Mouse (Mus musculus) thymus, postnatal 10 days (tissue): ENCODE results near the gene Gm14137.

Experiments used
- DNase-seq, 2 experiments: peaks; one replicate each; pipeline ENCODE4 v3.0.0; 2021; ENCODE audit warnings: low spot score in 2 of 2

Gene Gm14137

GRCm38 (mm10) chr2:119172862-119173576 lies 1.3 kb upstream of the Gm14137 start:
- DNase-seq: no peak

GRCm38 (mm10) chr2:119174866-119175265 lies 557 bp downstream of the Gm14137 start:
- no peak for DNase-seq

- DNase-seq: no peak
These were observed 1.3 kb downstream of the Gm14137 start for GRCm38 (mm10) chr2:119175614-119176013.

- no peak for DNase-seq
These were observed 2.5 kb downstream of the Gm14137 start for GRCm38 (mm10) chr2:119176761-119177160.

DNA sequence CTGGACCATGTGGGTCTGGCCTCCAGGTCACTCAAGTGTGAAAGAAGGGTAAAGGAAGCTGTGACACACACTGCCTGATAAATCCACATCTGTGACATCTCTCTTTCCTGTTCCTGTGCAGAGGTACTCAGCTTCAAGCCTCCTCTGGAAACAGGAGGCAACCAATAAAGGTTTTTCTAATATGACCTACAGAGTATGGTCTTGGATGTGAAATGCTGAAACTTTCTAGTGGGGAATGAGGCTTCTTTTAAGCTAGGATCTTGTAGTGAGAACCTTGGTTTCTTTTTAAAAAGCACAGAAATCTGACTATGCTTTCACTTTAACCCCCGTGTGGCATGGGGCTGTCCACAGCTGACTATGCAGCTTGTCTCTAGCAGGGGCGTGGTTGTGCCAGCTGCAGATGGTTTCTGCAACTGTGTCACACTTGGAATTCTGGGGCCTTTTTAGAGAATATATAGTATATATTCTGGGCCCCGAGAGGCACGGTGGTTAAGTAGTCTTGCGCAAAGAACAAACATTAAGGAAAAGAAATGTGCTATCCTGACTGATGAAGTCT lies 3.2 kb downstream of the Gm14137 start:
- DNase-seq: no peak

- DNase-seq: no peak
These were observed 8.6 kb downstream of the Gm14137 start for GRCm38 (mm10) chr2:119182914-119183313.

- DNase-seq: peak; percentile 64 to 85
These were observed 14.9 kb downstream of the Gm14137 start for GRCm38 (mm10) chr2:119189029-119189710.

- DNase-seq: no peak
These were observed 16.7 kb downstream of the Gm14137 start for GRCm38 (mm10) chr2:119190969-119191368.

DNA sequence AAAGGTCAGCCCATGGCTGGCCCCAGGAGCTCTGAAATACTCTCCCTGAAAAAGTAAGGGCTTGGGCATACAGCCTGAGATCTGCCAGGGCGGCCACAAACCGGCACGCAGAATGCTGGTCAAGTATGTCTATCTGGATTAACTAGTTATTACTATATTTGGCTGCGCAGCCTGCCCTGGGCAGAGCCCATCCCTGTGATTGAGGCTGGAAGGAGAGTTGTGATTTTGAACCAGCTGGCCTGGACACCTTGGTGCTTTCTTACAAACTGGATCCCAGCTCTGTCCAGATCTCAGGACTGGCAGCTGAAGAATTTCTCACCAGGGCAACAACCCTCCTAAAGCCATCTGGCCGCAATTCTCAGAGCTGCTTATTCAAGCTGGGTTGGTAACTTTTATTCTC lies 19.8 kb downstream of the Gm14137 start:
- no peak for DNase-seq

GRCm38 (mm10) chr2:119196316-119197108 lies 22.2 kb downstream of the Gm14137 start:
- DNase-seq: no peak

GRCm38 (mm10) chr2:119197493-119197892 lies 23.2 kb downstream of the Gm14137 start:
- DNase-seq: no peak

GRCm38 (mm10) chr2:119198049-119198448 lies 23.7 kb downstream of the Gm14137 start:
- DNase-seq: no peak

DNA sequence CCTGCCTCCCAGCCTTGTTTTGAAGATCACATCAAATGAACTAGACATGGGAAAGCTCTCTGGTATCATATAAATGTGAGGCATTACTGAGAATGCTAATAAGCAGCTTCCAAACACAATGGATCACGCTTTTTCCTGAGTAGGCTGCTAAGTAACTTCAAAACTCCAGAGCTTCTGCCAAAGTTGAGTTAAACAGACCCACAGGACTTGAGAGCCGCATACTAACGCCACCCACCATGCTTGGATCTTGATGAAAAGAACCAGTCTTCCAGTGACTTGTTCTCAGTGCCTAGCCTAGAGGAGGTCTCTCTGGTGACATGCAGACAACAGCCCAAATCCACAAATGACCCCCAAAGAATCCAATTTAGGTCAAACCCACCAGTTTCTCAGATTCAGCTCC lies 24.6 kb downstream of the Gm14137 start:
- DNase-seq: no peak

DNA sequence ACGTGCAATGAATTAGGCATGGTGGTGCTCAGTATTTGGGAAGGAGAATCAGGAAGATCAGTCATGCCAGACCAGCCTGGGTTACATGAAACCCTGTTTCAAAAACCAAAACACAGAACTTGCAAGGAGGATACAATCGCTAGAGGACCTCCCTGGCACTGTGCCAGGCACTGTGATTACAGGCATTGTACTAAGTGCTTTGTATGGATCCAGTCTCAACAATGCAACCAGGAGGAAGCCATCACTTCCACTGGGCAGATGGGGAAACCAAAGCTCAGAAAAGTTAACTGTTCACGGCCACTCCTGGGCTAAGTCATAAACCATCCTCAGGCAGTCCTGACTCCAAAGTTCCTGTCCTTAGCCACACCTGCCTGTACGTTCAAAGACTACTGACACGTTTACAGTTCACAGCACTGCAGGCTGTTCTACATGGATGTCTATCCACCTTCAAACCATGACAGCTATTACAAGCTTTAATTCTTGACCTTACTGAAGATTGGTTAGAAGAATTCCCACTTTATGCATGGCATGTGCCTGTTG lies 28.7 kb downstream of the Gm14137 start:
- no peak for DNase-seq

DNA sequence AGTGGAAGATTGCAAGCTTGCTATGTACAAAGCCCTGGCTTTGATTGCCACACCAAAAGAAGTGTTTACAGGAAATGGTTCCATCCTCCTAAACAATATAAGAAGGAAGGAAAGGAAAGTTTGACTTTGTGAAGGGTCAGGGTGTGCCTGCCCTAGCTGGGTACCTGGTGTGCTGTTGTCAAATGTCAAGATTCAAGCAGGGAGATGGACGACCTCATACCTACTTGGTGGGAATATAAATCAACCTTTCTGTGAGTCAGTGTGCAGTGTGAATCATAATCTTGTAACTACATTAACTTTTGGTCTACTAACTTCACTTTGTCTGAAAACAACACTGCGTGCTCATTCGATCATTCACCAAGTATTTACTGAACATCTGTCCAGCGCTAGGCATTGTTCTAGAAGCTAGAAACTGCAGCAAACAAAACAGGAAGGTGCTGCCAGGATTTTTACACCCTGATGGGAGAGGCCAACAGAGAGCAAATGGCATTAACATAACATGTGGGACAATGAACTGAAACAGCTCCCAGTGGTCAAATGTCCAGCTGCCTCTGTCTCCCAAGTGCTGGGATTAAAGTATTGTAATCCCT lies 29.7 kb downstream of the Gm14137 start:
- DNase-seq: no peak

DNA sequence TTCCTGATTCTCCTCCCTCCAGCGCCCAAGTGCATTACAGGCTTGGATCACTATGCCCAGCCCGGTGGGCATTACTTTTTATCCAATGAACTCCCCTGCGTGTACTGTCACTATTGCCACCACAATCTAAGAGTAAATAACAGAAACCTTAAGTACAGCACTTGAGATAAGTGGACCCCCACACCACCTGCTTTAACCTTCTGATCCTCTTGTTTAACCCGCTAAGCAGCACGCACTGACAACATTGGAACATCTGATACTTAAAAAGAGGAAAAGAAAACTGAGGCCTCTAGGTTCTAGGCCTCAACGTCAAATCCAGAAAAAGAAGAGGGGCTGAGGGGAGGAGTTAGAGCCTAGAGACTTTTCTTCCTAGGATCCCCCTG lies 33.6 kb downstream of the Gm14137 start:
- no peak for DNase-seq

- DNase-seq: peak; percentile 88 to 89
These were observed 34.3 kb downstream of the Gm14137 start, which contains the start of the genes Zfyve19 and Dnajc17 for GRCm38 (mm10) chr2:119208344-119209175. TSS of gene Zfyve19 (plus strand) at chr2:119208617. TSS of gene Dnajc17 (minus strand) at chr2:119208795.

- no peak for DNase-seq
These were observed 34.8 kb downstream of the Gm14137 start for GRCm38 (mm10) chr2:119209176-119209507.
